8 mouse cellular contexts compared by ENCODE assay signal in genomic region chr11:3137279-3137678, GRCm38 (mm10). TPM values are rescaled to one million over a fixed set of nuclear protein-coding genes. Genes with fewer than 3 reads are reported as not detected.
DNase-seq lines count a peak whose midpoint lies in the region; ATAC-seq lines count a peak whose summit lies in the region.
"Not testable (repeated sequence)": the region's sequence is repeated elsewhere in the genome, so short reads cannot be mapped to it uniquely, and the experiment has no call there.

No protein-coding gene starts in this region.

- H3K9ac ChIP-seq in heart, embryonic 12.5 days; intestine, embryonic 16.5 days (ENCODE audit: low read depth, low read length); limb, embryonic 12.5 days (replicated peaks): not testable (repeated sequence)

- 89% methylated on average over 4 of the region's 4 CpGs for WGBS in heart, embryonic 12.5 days
- WGBS in intestine, embryonic 16.5 days, result 95% methylated on average over 4 of the region's 4 CpGs
- 89% methylated on average over 4 of the region's 4 CpGs for WGBS in limb, embryonic 12.5 days

- H3K9me3 ChIP-seq in heart, embryonic 12.5 days (replicated peaks), result peaks cover 17% of the 10 kb centered on the region
- H3K9me3 ChIP-seq in intestine, embryonic 16.5 days (ENCODE audit: control insufficient read depth, low read length), result not testable (repeated sequence)
- H3K9me3 ChIP-seq in limb, embryonic 12.5 days, result peaks cover 27% of the 10 kb centered on the region

- not testable (repeated sequence) for H3K27me3 ChIP-seq in heart, embryonic 12.5 days (replicated peaks); intestine, embryonic 16.5 days (replicated peaks; ENCODE audit: control insufficient read depth, insufficient read depth, low read length); limb, embryonic 12.5 days

- H3K4me2 ChIP-seq in heart, embryonic 12.5 days; intestine, embryonic 16.5 days (ENCODE audit: low read depth, low read length); limb, embryonic 12.5 days: not testable (repeated sequence)

- not testable (repeated sequence) for H3K27ac ChIP-seq in heart, embryonic 12.5 days (ENCODE audit: poor library complexity, severe bottlenecking); intestine, embryonic 16.5 days (ENCODE audit: low read length); limb, embryonic 12.5 days

- peak; percentile 62 for DNase-seq in adipocyte (ENCODE audit: low spot score)
- DNase-seq in right cerebral cortex, postnatal 4 days, result peak; percentile 30
- peak; percentile 53 for DNase-seq in urinary bladder, postnatal 14 days (ENCODE audit: low spot score)

- H3K4me1 ChIP-seq in heart, embryonic 12.5 days (replicated peaks); intestine, embryonic 16.5 days (ENCODE audit: control insufficient read depth, insufficient read depth, low read length); limb, embryonic 12.5 days (replicated peaks): not testable (repeated sequence)

- ATAC-seq in erythroid progenitor cell, adult 5-6 weeks (replicated peaks; ENCODE audit: low FRiP score, poor library complexity, severe bottlenecking), result peak; percentile 3
- ATAC-seq in heart, embryonic 12.5 days (ENCODE audit: insufficient number of reproducible peaks, low FRiP score), result peak; percentile 10
- peak; percentile 34 for ATAC-seq in intestine, embryonic 16.5 days
- ATAC-seq in limb, embryonic 12.5 days (ENCODE audit: insufficient number of reproducible peaks, insufficient read depth, low FRiP score, low TSS enrichment, low read depth), result peak; percentile 7; the same call in 1 of the 2 replicates
- ATAC-seq in megakaryocyte progenitor cell, adult 5-6 weeks (replicated peaks; ENCODE audit: poor library complexity), result peak; percentile 1; the same call in 1 of the 2 replicates

- H3K4me3 ChIP-seq in heart, embryonic 12.5 days; intestine, embryonic 16.5 days (ENCODE audit: low read length); limb, embryonic 12.5 days (replicated peaks): not testable (repeated sequence)

- not testable (repeated sequence) for H3K36me3 ChIP-seq in heart, embryonic 12.5 days; intestine, embryonic 16.5 days (ENCODE audit: control insufficient read depth, insufficient read depth, low read length); limb, embryonic 12.5 days

RNA-seq across cellular contexts. Expression of gene Sfi1, which starts 56.0 kb away (rescaled TPM):
- total RNA-seq in erythroid progenitor cell, adult 5-6 weeks (2015; ENCODE audit: low replicate concordance), result 0.42 and 0.72 TPM in 2 replicates
- 1.1 and 18.9 TPM in 2 replicates for total RNA-seq in erythroid progenitor cell, adult 5-6 weeks (2017; ENCODE audit: low replicate concordance)
- polyA plus RNA-seq in heart, embryonic 12.5 days (2016; fragmentation: Nextera tagmentation; extraction: Ambion mirVana), result 12.8 and 13.8 TPM in 2 replicates
- 11.8 and 12.6 TPM in 2 replicates for polyA plus RNA-seq in intestine, embryonic 16.5 days (2015; fragmentation: Nextera tagmentation; extraction: Ambion mirVana)
- polyA plus RNA-seq in limb, embryonic 12.5 days (2016; fragmentation: Nextera tagmentation; extraction: Ambion mirVana), result 14.2 and 18.9 TPM in 2 replicates
- 5.2 and 6.0 TPM in 2 replicates for total RNA-seq in megakaryocyte progenitor cell, adult 5-6 weeks (2015)
- total RNA-seq in megakaryocyte progenitor cell, adult 5-6 weeks (2017), result 6.2 and 14.2 TPM in 2 replicates
